Mouse (Mus musculus): Measurements from ENCODE around the gene Cxcr3.

DNA sequence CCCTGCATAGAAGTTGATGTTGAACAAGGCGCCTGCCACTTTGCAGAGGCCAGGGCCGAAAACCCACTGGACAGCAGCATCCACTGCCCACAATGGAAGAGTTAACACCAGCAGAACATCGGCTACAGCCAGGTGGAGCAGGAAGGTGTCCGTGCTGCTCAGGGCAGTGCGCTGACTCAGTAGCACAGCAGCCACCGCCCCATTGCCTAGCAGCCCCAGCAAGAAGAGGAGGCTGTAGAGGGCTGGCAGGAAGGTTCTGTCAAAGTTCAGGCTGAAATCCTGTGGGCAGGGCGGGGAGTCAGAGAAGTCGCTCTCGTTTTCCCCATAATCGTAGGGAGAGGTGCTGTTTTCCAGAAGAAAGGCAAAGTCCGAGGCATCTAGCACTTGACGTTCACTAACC is 1.4 kb downstream of the Cxcr3 start:
- no peak for TF ChIP-seq POLR2A (IDR thresholded peaks at IDR 0.05; ENCODE audit: insufficient read depth, low read depth, low read length)
- TF ChIP-seq CTCF (IDR thresholded peaks at IDR 0.05; ENCODE audit: insufficient read depth, low read depth, low read length), result no peak

Data from olfactory bulb, adult 2 months (tissue).